Mouse (Mus musculus): ENCODE data around the gene Kif7.

Gene Kif7

GRCm38 (mm10) chr7:79728219-79728618, 12.7 kb upstream of the Kif7 start:
- DNase-seq (ENCODE audit: extremely low read depth, insufficient read length, low spot score) = no peak

- no peak for DNase-seq (ENCODE audit: extremely low read depth, insufficient read length, low spot score)
Observed at GRCm38 (mm10) chr7:79727091-79727490, 11.6 kb upstream of the Kif7 start.

GRCm38 (mm10) chr7:79721386-79721977, 6.0 kb upstream of the Kif7 start:
- DNase-seq (ENCODE audit: extremely low read depth, insufficient read length, low spot score) = no peak

GRCm38 (mm10) chr7:79710831-79711230, 4.7 kb downstream of the Kif7 start:
- no peak for DNase-seq (ENCODE audit: extremely low read depth, insufficient read length, low spot score)

- no peak for DNase-seq (ENCODE audit: extremely low read depth, insufficient read length, low spot score)
Observed at GRCm38 (mm10) chr7:79710130-79710607, 5.4 kb downstream of the Kif7 start.

GRCm38 (mm10) chr7:79705210-79705609, 10.3 kb downstream of the Kif7 start:
- no peak for DNase-seq (ENCODE audit: extremely low read depth, insufficient read length, low spot score)

- no peak for DNase-seq (ENCODE audit: extremely low read depth, insufficient read length, low spot score)
Observed at GRCm38 (mm10) chr7:79702755-79703154, 12.8 kb downstream of the Kif7 start.

GRCm38 (mm10) chr7:79696495-79696894, 19.0 kb downstream of the Kif7 start:
- no peak for DNase-seq (ENCODE audit: extremely low read depth, insufficient read length, low spot score)

GRCm38 (mm10) chr7:79680231-79680630, 35.3 kb downstream of the Kif7 start:
- no peak for DNase-seq (ENCODE audit: extremely low read depth, insufficient read length, low spot score)

- no peak for DNase-seq (ENCODE audit: extremely low read depth, insufficient read length, low spot score)
Observed at GRCm38 (mm10) chr7:79679186-79679585, 36.3 kb downstream of the Kif7 start.

- DNase-seq (ENCODE audit: extremely low read depth, insufficient read length, low spot score) = no peak
Observed at GRCm38 (mm10) chr7:79670900-79671604, 44.5 kb downstream of the Kif7 start.

GRCm38 (mm10) chr7:79666690-79667089, 48.8 kb downstream of the Kif7 start:
- no peak for DNase-seq (ENCODE audit: extremely low read depth, insufficient read length, low spot score)

GRCm38 (mm10) chr7:79661253-79661890, 54.1 kb downstream of the Kif7 start:
- DNase-seq (ENCODE audit: extremely low read depth, insufficient read length, low spot score) = no peak

- no peak for DNase-seq (ENCODE audit: extremely low read depth, insufficient read length, low spot score)
Observed at GRCm38 (mm10) chr7:79660291-79661150, 55.0 kb downstream of the Kif7 start.

GRCm38 (mm10) chr7:79659578-79660290, 55.8 kb downstream of the Kif7 start, which contains the start of gene Ticrr:
Ticrr (plus strand) TSS chr7:79660196.
- DNase-seq (ENCODE audit: extremely low read depth, insufficient read length, low spot score) = peak; percentile 93

GRCm38 (mm10) chr7:79654586-79654985, 60.9 kb downstream of the Kif7 start:
- no peak for DNase-seq (ENCODE audit: extremely low read depth, insufficient read length, low spot score)

GRCm38 (mm10) chr7:79654185-79654584, 61.3 kb downstream of the Kif7 start:
- DNase-seq (ENCODE audit: extremely low read depth, insufficient read length, low spot score) = no peak

GRCm38 (mm10) chr7:79649005-79649404, 66.5 kb downstream of the Kif7 start:
- DNase-seq (ENCODE audit: extremely low read depth, insufficient read length, low spot score) = no peak

Data from 3134 (cell line).